Comparison of ENCODE assay signal across 23 mouse cellular contexts in genomic region chr7:138205124-138205523, GRCm38 (mm10).
DNase-seq lines count a peak whose midpoint lies in the region; ATAC-seq and TF ChIP-seq lines count a peak whose summit lies in the region.
"Had no signal": no experiment of that assay in that cellular context is flagged by ENCODE, and none has a peak within 500 bp of the region (broad histone marks: within the 10 kb centered on the region; RNA-seq: fewer than 3 reads in every experiment).

No protein-coding gene starts in this region.

- no peaks in the 10 kb centered on the region for H3K36me3 ChIP-seq in hindbrain, embryonic 10.5 days
- no peaks in the 10 kb centered on the region for H3K36me3 ChIP-seq in hindbrain, embryonic 12.5 days
- H3K36me3 ChIP-seq: embryonic facial prominence, embryonic 10.5 days; embryonic facial prominence, embryonic 13.5 days; forebrain, embryonic 10.5 days; hindbrain, embryonic 15.5 days had no signal

- no peak for DNase-seq in hindbrain, embryonic 10.5 days (ENCODE audit: low spot score)
- no peak for DNase-seq in layer of hippocampus, adult 9-11 months
- DNase-seq: adrenal gland, postnatal 14 days; cerebellum, adult 18-20 months; cerebellum, adult 9-10 months; cerebellum, postnatal 14 days; embryo, embryonic 11 days; gastrocnemius, postnatal 10 days; gastrocnemius, postnatal 36 days had no signal

- no peaks in the 10 kb centered on the region; the same call in 1 of the 2 replicates for H3K4me1 ChIP-seq in bone marrow, adult 2 months (ENCODE audit: control insufficient read depth, insufficient read depth, low read length)
- peaks cover 7% of the 10 kb centered on the region for H3K4me1 ChIP-seq in hindbrain, embryonic 10.5 days (replicated peaks)
- peaks cover 12% of the 10 kb centered on the region for H3K4me1 ChIP-seq in hindbrain, embryonic 12.5 days
- H3K4me1 ChIP-seq: embryonic facial prominence, embryonic 13.5 days; hindbrain, embryonic 15.5 days had no signal

- 8% methylated on average over 2 of the region's 2 CpGs for WGBS in bone marrow, adult 2 months
- WGBS in hindbrain, embryonic 10.5 days = 89% methylated on average over 2 of the region's 2 CpGs
- WGBS in hindbrain, embryonic 12.5 days = 91% methylated on average over 2 of the region's 2 CpGs

- H3K27me3 ChIP-seq in hindbrain, embryonic 10.5 days (ENCODE audit: insufficient read depth, poor library complexity, severe bottlenecking) = no peaks in the 10 kb centered on the region
- no peaks in the 10 kb centered on the region for H3K27me3 ChIP-seq in hindbrain, embryonic 12.5 days
- H3K27me3 ChIP-seq: embryonic facial prominence, embryonic 13.5 days; forebrain, embryonic 13.5 days; hindbrain, embryonic 15.5 days; Patski had no signal

- peak; percentile 83 for ATAC-seq in granulocyte monocyte progenitor cell, adult 5-6 weeks (replicated peaks; ENCODE audit: poor library complexity, severe bottlenecking)
- peak; percentile 71 for ATAC-seq in megakaryocyte progenitor cell, adult 5-6 weeks (replicated peaks; ENCODE audit: poor library complexity)
- no peak for ATAC-seq in hindbrain, embryonic 12.5 days (ENCODE audit: low FRiP score)
- ATAC-seq in erythroblast, adult 5-6 weeks (replicated peaks; ENCODE audit: low FRiP score, poor library complexity, severe bottlenecking) = no peak
- ATAC-seq: forebrain, embryonic 13.5 days; forebrain, embryonic 16.5 days; intestine, postnatal 0 days; Patski had no signal

- H3K27ac ChIP-seq in bone marrow, adult 2 months (ENCODE audit: control insufficient read depth, insufficient read depth, low read depth, low read length, poor library complexity) = peak overlapping the region; percentile 55; the same call in 1 of the 2 replicates
- H3K27ac ChIP-seq in hindbrain, embryonic 10.5 days = no peak overlapping the region
- no peak overlapping the region for H3K27ac ChIP-seq in hindbrain, embryonic 12.5 days
- H3K27ac ChIP-seq: embryonic facial prominence, embryonic 10.5 days; embryonic facial prominence, embryonic 13.5 days; forebrain, embryonic 10.5 days; forebrain, embryonic 13.5 days; hindbrain, embryonic 15.5 days had no signal

- no peak for TF ChIP-seq CTCF in bone marrow, adult 2 months (IDR thresholded peaks at IDR 0.05; ENCODE audit: control insufficient read depth, insufficient read depth, low read length)

- no peak overlapping the region for H3K4me2 ChIP-seq in hindbrain, embryonic 12.5 days (replicated peaks)
- H3K4me2 ChIP-seq: embryonic facial prominence, embryonic 13.5 days; forebrain, embryonic 13.5 days; heart, embryonic 11.5 days; hindbrain, embryonic 15.5 days had no signal

- no peaks in the 10 kb centered on the region for H3K9me3 ChIP-seq in hindbrain, embryonic 10.5 days
- no peaks in the 10 kb centered on the region for H3K9me3 ChIP-seq in hindbrain, embryonic 12.5 days (replicated peaks)
- H3K9me3 ChIP-seq: embryonic facial prominence, embryonic 10.5 days; embryonic facial prominence, embryonic 13.5 days; forebrain, embryonic 10.5 days; forebrain, embryonic 13.5 days; hindbrain, embryonic 15.5 days had no signal

- peak overlapping the region; percentile 23 for H3K4me3 ChIP-seq in bone marrow, adult 2 months (replicated peaks; ENCODE audit: control insufficient read depth, low read depth, low read length)
- no peak overlapping the region for H3K4me3 ChIP-seq in hindbrain, embryonic 10.5 days
- H3K4me3 ChIP-seq in hindbrain, embryonic 12.5 days = no peak overlapping the region
- H3K4me3 ChIP-seq: embryonic facial prominence, embryonic 10.5 days; embryonic facial prominence, embryonic 13.5 days; forebrain, embryonic 10.5 days; forebrain, embryonic 13.5 days; hindbrain, embryonic 15.5 days had no signal

- no peak overlapping the region for H3K9ac ChIP-seq in hindbrain, embryonic 12.5 days
- H3K9ac ChIP-seq: embryonic facial prominence, embryonic 13.5 days; forebrain, embryonic 13.5 days; hindbrain, embryonic 15.5 days had no signal

- TF ChIP-seq POLR2A in bone marrow, adult 2 months (IDR thresholded peaks at IDR 0.05; ENCODE audit: borderline replicate concordance, control insufficient read depth, low read depth, low read length) = no peak

Comparison
In these comparisons a context has a peak if more than half of its experiments do, and no peak if none do; other contexts are left out.
1. ATAC-seq: peak in granulocyte monocyte progenitor cell, adult 5-6 weeks (single experiment) and megakaryocyte progenitor cell, adult 5-6 weeks (single experiment); none in hindbrain, embryonic 12.5 days (single experiment) and erythroblast, adult 5-6 weeks (single experiment).